Mouse (Mus musculus): ENCODE measurements around the gene Gpcpd1.

GRCm38 (mm10) chr2:132570869-132571268, 16.7 kb downstream of the Gpcpd1 start:
- TF ChIP-seq CTCF (conservative IDR thresholded peaks at IDR 0.05; ENCODE audit: insufficient read depth, insufficient read length, low read depth, low read length) (no peak), POLR2A (IDR thresholded peaks at IDR 0.05; ENCODE audit: low read depth, low read length) (no peak)
